In genomic region chr6:144477287-144478064, GRCm38 (mm10) we compare ENCODE assay signal across 16 mouse cellular contexts.
A peak's percentile ranks its signal among the peaks of the same experiment; 100 is the strongest.
DNase-seq lines count a peak whose midpoint lies in the region; ATAC-seq lines count a peak whose summit lies in the region.
"Had no signal": no experiment of that assay in that cellular context is flagged by ENCODE, and none has a peak within 500 bp of the region (broad histone marks: within the 10 kb centered on the region; RNA-seq: fewer than 3 reads in every experiment).

No protein-coding gene starts in this region.

- H3K9me3 ChIP-seq in midbrain, embryonic 13.5 days, result no peaks in the 10 kb centered on the region
- no peaks in the 10 kb centered on the region; the same call in 1 of the 2 replicates for H3K9me3 ChIP-seq in midbrain, embryonic 10.5 days (replicated peaks)
- H3K9me3 ChIP-seq in midbrain, embryonic 15.5 days, result no peaks in the 10 kb centered on the region
- H3K9me3 ChIP-seq: embryonic facial prominence, embryonic 13.5 days; heart, embryonic 10.5 days had no signal

- peak overlapping the region; percentile 45 for H3K27ac ChIP-seq in midbrain, embryonic 13.5 days
- no peak overlapping the region for H3K27ac ChIP-seq in midbrain, embryonic 10.5 days (replicated peaks)
- peak overlapping the region; percentile 55 for H3K27ac ChIP-seq in midbrain, embryonic 15.5 days
- H3K27ac ChIP-seq: embryonic facial prominence, embryonic 13.5 days; heart, embryonic 10.5 days; liver, embryonic 14.5 days had no signal

- ATAC-seq in frontal cortex, adult (ENCODE audit: low TSS enrichment), result peak; percentile 44
- no peak for ATAC-seq in midbrain, embryonic 13.5 days
- ATAC-seq in midbrain, embryonic 15.5 days (replicated peaks), result no peak

- no peak overlapping the region for H3K4me3 ChIP-seq in midbrain, embryonic 13.5 days (replicated peaks)
- H3K4me3 ChIP-seq in midbrain, embryonic 10.5 days, result no peak overlapping the region
- no peak overlapping the region for H3K4me3 ChIP-seq in midbrain, embryonic 15.5 days
- H3K4me3 ChIP-seq: embryonic facial prominence, embryonic 13.5 days; heart, embryonic 10.5 days had no signal

- H3K4me2 ChIP-seq in midbrain, embryonic 13.5 days (replicated peaks), result no peak overlapping the region
- H3K4me2 ChIP-seq in midbrain, embryonic 15.5 days, result no peak overlapping the region
- H3K4me2 ChIP-seq: embryonic facial prominence, embryonic 13.5 days had no signal

- no peaks in the 10 kb centered on the region for H3K27me3 ChIP-seq in midbrain, embryonic 13.5 days
- peaks cover 6% of the 10 kb centered on the region; the same call in 1 of the 2 replicates for H3K27me3 ChIP-seq in midbrain, embryonic 10.5 days (ENCODE audit: low read depth, poor library complexity, severe bottlenecking)
- no peaks in the 10 kb centered on the region for H3K27me3 ChIP-seq in midbrain, embryonic 15.5 days (replicated peaks)
- H3K27me3 ChIP-seq: embryonic facial prominence, embryonic 13.5 days had no signal

- WGBS in midbrain, embryonic 13.5 days, result 51% methylated on average over 16 of the region's 16 CpGs
- 81% methylated on average over 16 of the region's 16 CpGs for WGBS in midbrain, embryonic 10.5 days
- 42% methylated on average over 16 of the region's 16 CpGs for WGBS in midbrain, embryonic 15.5 days

- DNase-seq in frontal cortex, postnatal 25 days (ENCODE audit: low spot score in 2 of 2), result no peak
- DNase-seq in midbrain, embryonic 10.5 days (ENCODE audit: low spot score), result no peak
- DNase-seq in ZHBTc4 (ENCODE audit: low read depth, low spot score), result peak; percentile 23
- DNase-seq in spleen, adult 12 weeks (ENCODE audit: low spot score), result no peak
- DNase-seq in thymus, postnatal 0 days (ENCODE audit: low spot score), result no peak
- DNase-seq: adrenal gland, postnatal 25 days; cerebellum, adult 18-20 months; kidney, postnatal 4 days; lung, postnatal 4 days; thymus, postnatal 25 days had no signal

- H3K9ac ChIP-seq in midbrain, embryonic 13.5 days (replicated peaks), result no peak overlapping the region
- no peak overlapping the region for H3K9ac ChIP-seq in midbrain, embryonic 15.5 days
- H3K9ac ChIP-seq: embryonic facial prominence, embryonic 13.5 days; liver, embryonic 14.5 days had no signal

- no peaks in the 10 kb centered on the region for H3K36me3 ChIP-seq in midbrain, embryonic 13.5 days
- H3K36me3 ChIP-seq in midbrain, embryonic 10.5 days, result no peaks in the 10 kb centered on the region
- H3K36me3 ChIP-seq in midbrain, embryonic 15.5 days (replicated peaks), result no peaks in the 10 kb centered on the region
- H3K36me3 ChIP-seq: embryonic facial prominence, embryonic 13.5 days; heart, embryonic 10.5 days had no signal

- H3K4me1 ChIP-seq in midbrain, embryonic 13.5 days (replicated peaks), result peaks cover 34% of the 10 kb centered on the region
- peaks cover 32% of the 10 kb centered on the region for H3K4me1 ChIP-seq in midbrain, embryonic 10.5 days
- H3K4me1 ChIP-seq in midbrain, embryonic 15.5 days, result peaks cover 23% of the 10 kb centered on the region
